Mouse (Mus musculus) kidney, embryonic 14.5 days (tissue): ENCODE measurements around the gene Hic2. TPM values are rescaled to one million over a fixed set of nuclear protein-coding genes. Genes with fewer than 3 reads are reported as not detected.

Experiments used
- ATAC-seq: fragments of 200-750 bp; cut with Nextera tagmentation; 2 replicates; pipeline ENCODE4 v1.8.0; 2017; ENCODE audit warnings: moderate number of reproducible peaks, mild to moderate bottlenecking, moderate TSS enrichment, moderate library complexity; ENCODE audit not compliant: low FRiP score, low TSS enrichment
- H3K27ac ChIP-seq: fragments of 300-500 bp; sonication (generic); 2 replicates; pipeline ENCODE4 v1.5.1; 2014; ENCODE audit warnings: low read depth, mild to moderate bottlenecking, low read length, moderate library complexity, mixed read lengths
- H3K27me3 ChIP-seq: fragments of 300-500 bp; sonication (generic); 2 replicates; pipeline ENCODE4 v1.6.1; 2014; ENCODE audit warnings: mild to moderate bottlenecking, low read length; ENCODE audit not compliant: control insufficient read depth, insufficient read depth
- H3K36me3 ChIP-seq: fragments of 300-500 bp; sonication (generic); 2 replicates; pipeline ENCODE4 v1.6.1; 2014; ENCODE audit warnings: low read length, mixed read lengths; ENCODE audit not compliant: control insufficient read depth, insufficient read depth
- H3K4me1 ChIP-seq: fragments of 300-500 bp; sonication (generic); 2 replicates; pipeline ENCODE4 v1.6.1; 2014; ENCODE audit warnings: low read length, mixed read lengths; ENCODE audit not compliant: control insufficient read depth, insufficient read depth
- H3K4me2 ChIP-seq: fragments of 300-500 bp; sonication (generic); replicated peaks from 2 replicates; pipeline ENCODE4 v1.6.1; 2014; ENCODE audit warnings: low read depth, mild to moderate bottlenecking, low read length
- H3K4me3 ChIP-seq: fragments of 300-500 bp; sonication (generic); 2 replicates; pipeline ENCODE4 v1.5.1; 2014; ENCODE audit warnings: mild to moderate bottlenecking, low read length
- H3K9ac ChIP-seq: fragments of 300-500 bp; sonication (generic); 2 replicates; pipeline ENCODE4 v1.6.1; 2014; ENCODE audit warnings: low read depth, mild to moderate bottlenecking, low read length, moderate library complexity
- H3K9me3 ChIP-seq: fragments of 300-500 bp; sonication (generic); 2 replicates; pipeline ENCODE4 v1.6.1; 2016; ENCODE audit warnings: low read length; ENCODE audit not compliant: control insufficient read depth
- WGBS: fragments of 180-500 bp; shearing (Covaris S2); extraction: QIAGEN DNeasy Blood & Tissue Kit; methylation state at CpG from one replicate; pipeline ENCODE4 v1.1.7; 2014; 5-methylcytosine and 5-hydroxymethylcytosine counted together
- polyA plus RNA-seq: library from polyadenylated mRNA; unstranded; fragments of >200 nt; fragmentation: Nextera tagmentation; extraction: Ambion mirVana; gene quantifications from 2 replicates; pipeline ENCODE4 v1.2.1, GENCODE M21; 2014

Gene Hic2
- polyA plus RNA-seq, 1 experiment from 2014 or later = 4.3 TPM

DNA sequence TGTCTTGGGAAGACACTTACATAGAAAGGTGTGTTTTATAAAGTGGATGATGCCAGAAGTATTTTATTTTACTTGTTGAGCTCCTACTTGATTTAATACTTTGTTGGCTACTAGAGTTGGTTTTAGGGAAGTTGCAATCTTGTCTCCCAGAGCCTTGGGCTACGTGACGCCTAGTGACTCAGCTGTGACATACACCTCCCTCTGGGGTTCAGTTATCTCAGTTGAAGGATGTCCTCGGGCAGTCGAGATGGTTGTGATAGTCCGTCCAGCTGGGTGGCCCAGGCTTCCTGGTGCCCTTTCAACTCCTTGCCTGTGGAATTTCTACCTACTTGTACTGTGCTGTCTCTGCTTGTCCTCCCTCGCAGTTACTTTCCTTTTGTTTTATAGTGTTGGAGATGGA lies 15.8 kb downstream of the Hic2 start:
- Histone ChIP-seq H3K9ac (no peak overlapping the region), H3K36me3 (no peaks in the 10 kb centered on the region), H3K4me1 (peaks cover 31% of the 10 kb centered on the region), H3K27me3 (no peaks in the 10 kb centered on the region), H3K4me3 (no peak overlapping the region), H3K9me3 (no peaks in the 10 kb centered on the region), H3K27ac (no peak overlapping the region), H3K4me2 (no peak overlapping the region; the same call in 1 of the 2 replicates)
- ATAC-seq = no peak
- 43% methylated on average over 6 of the region's 6 CpGs for WGBS

DNA sequence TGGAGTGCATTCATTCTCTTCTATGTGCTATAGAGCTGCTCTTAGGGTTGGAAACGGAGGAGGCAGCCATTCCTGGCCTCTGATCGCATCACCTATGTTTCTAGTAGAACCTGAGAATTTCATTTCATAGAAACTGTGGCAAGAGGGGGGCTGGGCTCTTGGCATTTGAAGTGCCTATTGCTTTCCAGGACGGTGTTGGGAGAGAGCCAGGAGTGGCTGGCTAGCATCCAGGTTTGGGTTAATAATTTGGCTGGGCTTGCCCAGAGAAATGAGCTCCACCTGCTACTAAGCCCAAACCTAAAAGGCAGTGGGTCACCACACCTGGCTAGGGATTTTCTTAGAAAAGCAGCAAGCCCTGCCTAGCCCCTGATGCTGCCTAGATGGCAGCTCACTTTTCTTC lies 18.2 kb downstream of the Hic2 start:
- Histone ChIP-seq H3K27me3 (no peaks in the 10 kb centered on the region), H3K4me3 (no peak overlapping the region), H3K4me1 (peaks cover 35% of the 10 kb centered on the region), H3K27ac (0 out of 2 replicates have a peak overlapping the region, but pooled peaks have one; percentile 24), H3K9me3 (no peaks in the 10 kb centered on the region), H3K9ac (no peak overlapping the region), H3K36me3 (peaks cover 6% of the 10 kb centered on the region; the same call in 1 of the 2 replicates), H3K4me2 (no peak overlapping the region)
- WGBS = 62% methylated on average over 3 of the region's 3 CpGs
- ATAC-seq = no peak

DNA sequence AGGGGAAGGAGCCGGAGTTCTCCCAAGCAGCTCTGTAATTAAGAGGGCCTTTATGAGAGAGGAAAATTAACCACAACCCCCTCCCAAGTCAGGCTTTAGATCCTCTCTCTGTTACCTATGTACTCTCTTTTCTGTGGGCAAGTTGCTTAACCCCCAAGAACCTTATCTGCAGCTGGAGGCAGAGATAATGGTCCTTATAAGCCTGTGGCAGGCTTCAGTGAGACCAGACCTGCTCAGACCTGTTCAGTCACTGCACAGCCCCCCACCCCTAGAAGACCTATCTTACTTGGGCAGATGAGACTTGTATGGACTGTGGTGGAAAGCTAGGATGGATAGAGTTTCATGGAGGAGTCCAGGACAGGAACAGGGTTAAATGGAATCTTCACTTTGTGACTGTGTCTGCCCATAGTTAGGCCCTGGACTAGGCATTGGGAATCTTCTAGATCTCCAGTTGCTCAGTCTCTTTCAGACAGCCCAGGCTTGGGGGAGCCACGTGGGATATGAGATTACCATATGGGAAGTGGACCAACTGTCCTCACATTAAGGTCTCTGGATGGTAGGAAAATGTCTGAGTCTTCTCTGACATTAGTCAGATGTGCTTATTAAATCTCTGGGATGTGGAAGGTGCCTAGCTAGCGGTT lies 18.8 kb downstream of the Hic2 start:
- ATAC-seq = no peak
- Histone ChIP-seq H3K9ac (no peak overlapping the region), H3K27ac (0 out of 2 replicates have a peak overlapping the region, but pooled peaks have one; percentile 24), H3K4me2 (no peak overlapping the region), H3K9me3 (no peaks in the 10 kb centered on the region), H3K4me1 (peaks cover 35% of the 10 kb centered on the region), H3K36me3 (peaks cover 10% of the 10 kb centered on the region), H3K4me3 (no peak overlapping the region), H3K27me3 (no peaks in the 10 kb centered on the region)
- WGBS = 67% methylated on average over 3 of the region's 3 CpGs

DNA sequence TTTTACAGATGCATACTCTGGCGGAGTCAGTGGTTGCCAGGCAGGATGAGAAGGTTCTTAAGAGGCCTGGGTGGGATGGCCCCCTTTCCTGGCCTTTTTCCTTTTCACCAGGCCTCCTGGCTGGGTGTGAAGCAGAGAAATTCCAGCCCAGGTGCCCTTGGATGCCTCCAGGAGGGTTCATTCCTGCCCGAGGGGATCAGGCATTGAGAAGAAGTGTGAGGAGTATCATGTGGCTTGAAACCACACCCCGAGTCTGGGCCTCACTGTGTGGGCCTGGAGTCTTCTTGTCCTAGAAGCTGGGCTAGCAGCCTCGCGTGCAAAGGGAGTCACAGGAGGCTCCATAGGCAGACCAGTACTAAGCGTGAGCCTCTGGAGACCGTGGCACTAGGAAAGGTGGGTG lies 19.5 kb downstream of the Hic2 start:
- no peaks in the 10 kb centered on the region for H3K27me3 ChIP-seq
- peaks cover 16% of the 10 kb centered on the region for H3K36me3 ChIP-seq
- no peak overlapping the region for H3K4me2 ChIP-seq
- 58% methylated on average over 7 of the region's 7 CpGs for WGBS
- no peak overlapping the region for H3K27ac ChIP-seq
- no peak overlapping the region for H3K4me3 ChIP-seq
- ATAC-seq = no peak
- H3K4me1 ChIP-seq = peaks cover 35% of the 10 kb centered on the region
- H3K9me3 ChIP-seq = no peaks in the 10 kb centered on the region
- no peak overlapping the region for H3K9ac ChIP-seq

DNA sequence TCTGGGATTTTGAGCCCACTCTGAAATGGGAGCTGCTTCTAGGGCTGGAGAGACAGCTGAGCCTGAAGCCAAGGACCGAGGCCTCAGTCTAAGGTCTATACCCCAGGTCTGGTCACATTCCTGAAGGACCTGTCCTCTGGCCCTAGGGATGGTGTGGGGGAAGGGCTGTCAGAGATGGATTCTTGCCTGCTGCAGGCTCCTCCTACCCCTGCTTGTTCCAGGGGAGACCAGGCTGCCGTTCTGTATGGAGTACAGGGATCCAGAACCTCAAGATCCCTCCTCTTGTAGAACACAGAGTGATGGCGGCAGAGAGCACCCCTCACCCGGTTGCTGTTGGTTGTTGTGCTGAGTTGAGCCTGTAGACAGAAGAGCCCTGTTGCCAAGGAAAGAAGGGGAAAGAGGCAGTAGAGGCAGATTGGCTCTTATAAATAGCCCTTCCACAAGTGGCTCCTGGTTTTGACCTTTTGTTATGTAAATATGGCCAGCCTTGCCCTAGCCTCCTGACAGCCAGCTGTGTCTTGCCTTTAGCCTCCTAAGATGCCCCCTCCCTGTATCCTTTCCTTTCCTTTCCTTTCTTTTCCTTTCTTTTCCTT lies 20.7 kb downstream of the Hic2 start:
- Histone ChIP-seq H3K27me3 (no peaks in the 10 kb centered on the region), H3K4me2 (no peak overlapping the region), H3K4me3 (no peak overlapping the region), H3K36me3 (peaks cover 29% of the 10 kb centered on the region), H3K27ac (no peak overlapping the region), H3K9ac (no peak overlapping the region), H3K9me3 (no peaks in the 10 kb centered on the region), H3K4me1 (peaks cover 35% of the 10 kb centered on the region)
- WGBS = 31% methylated on average over 4 of the region's 4 CpGs
- ATAC-seq = no peak; the same call in 1 of the 2 replicates

DNA sequence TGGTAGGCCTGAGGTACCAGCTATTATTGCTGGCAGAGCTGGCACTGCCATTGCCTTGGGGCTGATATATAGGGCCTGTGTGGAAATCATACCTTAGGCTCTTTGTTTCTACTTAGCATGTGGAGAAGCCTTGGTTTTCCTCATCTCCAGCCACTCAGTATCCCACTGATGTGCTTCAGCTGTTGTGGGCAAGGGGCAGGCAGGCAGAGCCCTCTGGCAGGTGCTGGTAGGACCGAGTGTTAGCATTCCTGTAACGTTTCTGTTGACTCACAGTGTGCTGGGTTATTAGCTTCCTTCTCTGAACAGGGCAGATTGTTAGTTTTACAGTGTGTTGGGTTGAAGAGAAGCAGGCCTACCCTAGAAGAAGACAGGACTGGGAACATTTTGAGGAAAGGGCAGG lies 21.9 kb downstream of the Hic2 start:
- Histone ChIP-seq H3K4me1 (peaks cover 28% of the 10 kb centered on the region), H3K27ac (no peak overlapping the region), H3K36me3 (peaks cover 36% of the 10 kb centered on the region), H3K4me2 (no peak overlapping the region), H3K27me3 (no peaks in the 10 kb centered on the region), H3K9me3 (no peaks in the 10 kb centered on the region), H3K9ac (no peak overlapping the region), H3K4me3 (no peak overlapping the region)
- 81% methylated on average over 2 of the region's 2 CpGs for WGBS
- no peak for ATAC-seq

DNA sequence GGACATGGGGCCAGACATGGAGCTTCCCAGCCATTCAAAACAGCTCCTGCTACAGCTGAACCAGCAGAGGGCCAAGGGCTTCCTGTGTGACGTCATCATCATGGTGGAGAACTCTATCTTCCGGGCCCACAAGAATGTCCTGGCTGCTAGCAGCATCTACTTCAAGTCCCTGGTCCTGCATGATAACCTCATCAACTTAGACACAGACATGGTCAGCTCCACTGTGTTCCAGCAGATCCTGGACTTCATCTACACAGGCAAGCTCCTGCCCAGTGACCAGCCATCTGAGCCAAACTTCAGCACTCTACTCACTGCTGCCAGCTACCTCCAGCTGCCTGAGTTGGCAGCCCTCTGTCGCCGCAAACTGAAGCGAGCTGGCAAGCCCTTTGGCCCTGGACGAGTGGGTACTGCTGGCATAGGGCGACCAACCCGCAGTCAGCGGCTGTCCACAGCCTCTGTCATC lies 24.0 kb downstream of the Hic2 start:
- Histone ChIP-seq H3K4me2 (no peak overlapping the region), H3K27ac (no peak overlapping the region), H3K27me3 (no peaks in the 10 kb centered on the region), H3K36me3 (peaks cover 41% of the 10 kb centered on the region), H3K9me3 (no peaks in the 10 kb centered on the region), H3K4me1 (peaks cover 19% of the 10 kb centered on the region), H3K9ac (no peak overlapping the region), H3K4me3 (no peak overlapping the region)
- ATAC-seq = no peak
- 91% methylated on average over 9 of the region's 9 CpGs for WGBS

DNA sequence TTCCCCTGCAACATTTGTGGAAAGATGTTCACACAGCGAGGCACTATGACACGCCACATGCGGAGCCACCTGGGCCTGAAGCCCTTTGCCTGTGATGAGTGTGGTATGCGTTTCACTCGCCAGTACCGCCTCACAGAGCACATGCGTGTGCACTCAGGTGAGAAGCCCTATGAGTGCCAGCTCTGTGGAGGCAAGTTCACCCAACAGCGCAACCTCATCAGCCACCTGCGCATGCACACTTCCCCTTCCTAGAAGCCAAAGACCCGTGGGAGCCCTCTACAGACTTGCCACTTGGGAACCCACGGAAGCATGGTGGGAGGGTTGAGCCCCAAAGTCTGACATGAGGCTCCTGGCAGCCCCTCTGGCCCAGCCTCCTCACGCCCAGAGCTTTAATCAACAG lies 25.5 kb downstream of the Hic2 start:
- ATAC-seq = no peak
- Histone ChIP-seq H3K9me3 (no peaks in the 10 kb centered on the region), H3K27me3 (no peaks in the 10 kb centered on the region), H3K27ac (no peak overlapping the region), H3K4me2 (no peak overlapping the region), H3K9ac (no peak overlapping the region), H3K4me3 (no peak overlapping the region), H3K36me3 (peaks cover 41% of the 10 kb centered on the region), H3K4me1 (peaks cover 6% of the 10 kb centered on the region)
- WGBS = 92% methylated on average over 12 of the region's 12 CpGs

DNA sequence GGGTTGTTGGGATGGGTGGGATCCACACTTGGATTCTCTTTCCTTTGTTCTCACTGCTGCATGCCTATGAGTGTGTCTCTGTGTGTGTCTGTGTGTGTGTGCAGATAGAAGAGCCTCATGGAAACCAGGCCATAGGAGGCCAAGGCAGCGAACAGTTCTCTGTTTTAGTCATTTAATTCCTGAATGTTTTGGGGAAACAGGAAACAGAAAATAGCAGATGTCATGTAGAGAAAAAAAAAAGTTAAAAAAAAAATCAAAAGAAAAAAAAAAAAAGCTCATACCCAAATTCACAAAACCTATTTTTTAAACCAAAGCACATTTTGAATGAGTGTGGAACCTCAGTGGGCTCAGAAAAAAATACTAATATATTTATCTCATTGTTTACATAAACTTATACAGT lies 28.0 kb downstream of the Hic2 start:
- Histone ChIP-seq H3K4me1 (no peaks in the 10 kb centered on the region), H3K27ac (no peak overlapping the region), H3K9ac (no peak overlapping the region), H3K27me3 (no peaks in the 10 kb centered on the region), H3K36me3 (peaks cover 36% of the 10 kb centered on the region), H3K9me3 (no peaks in the 10 kb centered on the region), H3K4me3 (no peak overlapping the region), H3K4me2 (no peak overlapping the region)
- ATAC-seq = no peak
- 91% methylated on average over 1 of the region's 1 CpGs for WGBS
